In the genomic region with DNA sequence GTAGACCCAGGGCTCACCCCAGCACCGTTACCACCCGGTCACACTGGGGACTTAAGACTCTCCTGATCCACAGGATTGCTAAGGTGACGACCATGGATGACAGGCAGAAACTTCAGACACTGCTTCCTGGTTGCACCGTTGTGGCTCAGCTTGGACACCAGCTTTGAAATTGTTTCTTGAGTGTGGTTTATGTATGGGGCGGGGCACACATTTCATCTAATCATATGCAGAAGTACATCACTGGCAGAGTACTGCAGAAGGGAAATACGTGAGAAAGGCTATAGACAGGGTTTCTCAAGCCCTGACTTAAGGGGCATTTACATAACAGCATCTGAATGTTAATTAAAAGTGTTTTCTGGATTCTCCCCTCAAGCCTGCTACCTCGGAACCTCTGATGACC, we compare ENCODE assay signal across 16 mouse cellular contexts.
A peak's percentile ranks its signal among the peaks of the same experiment; 100 is the strongest.
DNase-seq lines count a peak whose midpoint lies in the region; ATAC-seq lines count a peak whose summit lies in the region.
"Had no signal": no experiment of that assay in that cellular context is flagged by ENCODE, and none has a peak within 500 bp of the region (broad histone marks: within the 10 kb centered on the region; RNA-seq: fewer than 3 reads in every experiment).

No protein-coding gene starts in this region.

- H3K9me3 ChIP-seq in intestine, embryonic 16.5 days (ENCODE audit: control insufficient read depth, low read length), result no peaks in the 10 kb centered on the region
- no peaks in the 10 kb centered on the region for H3K9me3 ChIP-seq in intestine, embryonic 15.5 days
- no peaks in the 10 kb centered on the region for H3K9me3 ChIP-seq in midbrain, embryonic 15.5 days
- H3K9me3 ChIP-seq: G1E; lung, embryonic 15.5 days; midbrain, embryonic 12.5 days; neural tube, embryonic 13.5 days had no signal

- peaks cover 2% of the 10 kb centered on the region; the same call in 1 of the 2 replicates for H3K36me3 ChIP-seq in intestine, embryonic 16.5 days (ENCODE audit: control insufficient read depth, insufficient read depth, low read length)
- no peaks in the 10 kb centered on the region; the same call in 1 of the 2 replicates for H3K36me3 ChIP-seq in intestine, embryonic 15.5 days
- H3K36me3 ChIP-seq in midbrain, embryonic 15.5 days (replicated peaks), result no peaks in the 10 kb centered on the region
- H3K36me3 ChIP-seq: lung, embryonic 15.5 days had no signal

- H3K4me2 ChIP-seq in intestine, embryonic 16.5 days (ENCODE audit: low read depth, low read length), result no peak overlapping the region
- H3K4me2 ChIP-seq in intestine, embryonic 15.5 days (replicated peaks), result no peak overlapping the region
- H3K4me2 ChIP-seq in midbrain, embryonic 15.5 days, result no peak overlapping the region
- H3K4me2 ChIP-seq: lung, embryonic 15.5 days; midbrain, embryonic 12.5 days; neural tube, embryonic 13.5 days had no signal

- no peaks in the 10 kb centered on the region for H3K27me3 ChIP-seq in intestine, embryonic 16.5 days (replicated peaks; ENCODE audit: control insufficient read depth, insufficient read depth, low read length)
- H3K27me3 ChIP-seq in intestine, embryonic 15.5 days (replicated peaks), result no peaks in the 10 kb centered on the region
- no peaks in the 10 kb centered on the region for H3K27me3 ChIP-seq in midbrain, embryonic 15.5 days (replicated peaks)
- H3K27me3 ChIP-seq: midbrain, embryonic 12.5 days; neural tube, embryonic 13.5 days had no signal

- 80% methylated on average over 7 of the region's 7 CpGs for WGBS in intestine, embryonic 16.5 days
- WGBS in intestine, embryonic 15.5 days, result 87% methylated on average over 7 of the region's 7 CpGs
- WGBS in midbrain, embryonic 15.5 days, result 87% methylated on average over 7 of the region's 7 CpGs

- H3K4me1 ChIP-seq in intestine, embryonic 16.5 days (ENCODE audit: control insufficient read depth, insufficient read depth, low read length), result peaks cover 17% of the 10 kb centered on the region
- H3K4me1 ChIP-seq in intestine, embryonic 15.5 days (replicated peaks), result no peaks in the 10 kb centered on the region
- no peaks in the 10 kb centered on the region for H3K4me1 ChIP-seq in midbrain, embryonic 15.5 days

- no peak overlapping the region for H3K4me3 ChIP-seq in intestine, embryonic 16.5 days (ENCODE audit: low read length)
- no peak overlapping the region for H3K4me3 ChIP-seq in intestine, embryonic 15.5 days (replicated peaks)
- H3K4me3 ChIP-seq in midbrain, embryonic 15.5 days, result no peak overlapping the region
- H3K4me3 ChIP-seq: erythroblast, embryonic 14.5 days; lung, embryonic 15.5 days; midbrain, embryonic 12.5 days; neural tube, embryonic 13.5 days had no signal

- ATAC-seq in intestine, embryonic 16.5 days, result 0 out of 2 replicates have a peak, but pooled peaks have one; percentile 31
- no peak for ATAC-seq in intestine, embryonic 15.5 days
- peak; percentile 17 to 33; a peak in 1 of 4 replicates for ATAC-seq in hematopoietic stem cell, adult 5-6 weeks (replicated peaks in 1 of 2; ENCODE audit: insufficient read depth in 1 of 2, low FRiP score in 2 of 2, low TSS enrichment in 1 of 2, low read depth in 1 of 2, poor library complexity in 2 of 2, severe bottlenecking in 2 of 2)
- peak; percentile 60 for ATAC-seq in megakaryocyte-erythroid progenitor cell, adult 5-6 weeks (replicated peaks; ENCODE audit: low FRiP score, low TSS enrichment, poor library complexity, severe bottlenecking)
- no peak for ATAC-seq in midbrain, embryonic 15.5 days (replicated peaks)

- DNase-seq in CD4-positive helper T cell, adult 2 months (ENCODE audit: low read depth, low spot score), result peak; percentile 9
- DNase-seq in gastrocnemius, postnatal 10 days, result no peak
- DNase-seq in spleen, postnatal 36 days (ENCODE audit: low spot score in 2 of 2), result no peak
- DNase-seq: cerebellum, adult 8-10 months; embryo, embryonic 11 days; thymus, postnatal 4 days had no signal

- H3K9ac ChIP-seq in intestine, embryonic 16.5 days (ENCODE audit: low read depth, low read length), result 0 out of 2 replicates have a peak overlapping the region, but pooled peaks have one; percentile 3
- no peak overlapping the region for H3K9ac ChIP-seq in intestine, embryonic 15.5 days
- no peak overlapping the region for H3K9ac ChIP-seq in midbrain, embryonic 15.5 days
- H3K9ac ChIP-seq: lung, embryonic 15.5 days; midbrain, embryonic 12.5 days; neural tube, embryonic 13.5 days had no signal

- no peak overlapping the region for H3K27ac ChIP-seq in intestine, embryonic 16.5 days (ENCODE audit: low read length)
- H3K27ac ChIP-seq in intestine, embryonic 15.5 days, result no peak overlapping the region
- H3K27ac ChIP-seq in midbrain, embryonic 15.5 days, result no peak overlapping the region
- H3K27ac ChIP-seq: lung, embryonic 15.5 days; midbrain, embryonic 12.5 days; neural tube, embryonic 13.5 days had no signal

Comparison
In these comparisons a context has a peak if more than half of its experiments do, and no peak if none do; other contexts are left out.
1. ATAC-seq: peak in intestine, embryonic 16.5 days (single experiment), hematopoietic stem cell, adult 5-6 weeks (2 of 2) and megakaryocyte-erythroid progenitor cell, adult 5-6 weeks (single experiment); none in intestine, embryonic 15.5 days (single experiment) and midbrain, embryonic 15.5 days (single experiment).